Mouse (Mus musculus): ENCODE results near the gene Polm.
"Not testable (repeated sequence)": the region's sequence is repeated elsewhere in the genome, so short reads cannot be mapped to it uniquely, and the experiment has no call there.

The Polm gene

GRCm38 (mm10) chr11:5852314-5852713, 14.5 kb upstream of the Polm start:
- DNase-seq = no peak

- no peak for DNase-seq
These were observed 13.4 kb upstream of the Polm start for GRCm38 (mm10) chr11:5851021-5851736.

GRCm38 (mm10) chr11:5850452-5850851, 12.6 kb upstream of the Polm start:
- no peak for DNase-seq

GRCm38 (mm10) chr11:5849316-5849715, 11.5 kb upstream of the Polm start:
- DNase-seq = no peak

- DNase-seq = no peak
These were observed 10.9 kb upstream of the Polm start for GRCm38 (mm10) chr11:5848741-5849140.

GRCm38 (mm10) chr11:5846639-5847345, 9.0 kb upstream of the Polm start:
- DNase-seq = peak; percentile 94

- no peak for DNase-seq
These were observed 5.3 kb upstream of the Polm start for GRCm38 (mm10) chr11:5843131-5843530.

GRCm38 (mm10) chr11:5841751-5842150, 3.9 kb upstream of the Polm start:
- no peak for DNase-seq

GRCm38 (mm10) chr11:5840346-5840745, 2.5 kb upstream of the Polm start:
- no peak for DNase-seq

- DNase-seq = peak; percentile 38
These were observed 1.7 kb downstream of the Polm start for GRCm38 (mm10) chr11:5836126-5836525.

- DNase-seq = no peak
These were observed 2.8 kb downstream of the Polm start for GRCm38 (mm10) chr11:5835057-5835456.

- DNase-seq = no peak
These were observed 3.3 kb downstream of the Polm start for GRCm38 (mm10) chr11:5834506-5834905.

- DNase-seq = no peak
These were observed 8.5 kb downstream of the Polm start for GRCm38 (mm10) chr11:5829327-5829726.

GRCm38 (mm10) chr11:5828509-5829191, 9.2 kb downstream of the Polm start:
- DNase-seq = no peak

- no peak for DNase-seq
These were observed 9.9 kb downstream of the Polm start for GRCm38 (mm10) chr11:5827931-5828330.

- no peak for DNase-seq
These were observed 12.4 kb downstream of the Polm start for GRCm38 (mm10) chr11:5825432-5825831.

GRCm38 (mm10) chr11:5819223-5819622, 18.6 kb downstream of the Polm start:
- DNase-seq = no peak

- DNase-seq = no peak
These were observed 24.4 kb downstream of the Polm start for GRCm38 (mm10) chr11:5813381-5813780.

- DNase-seq = not testable (repeated sequence)
These were observed 28.3 kb downstream of the Polm start for GRCm38 (mm10) chr11:5809487-5809886.

GRCm38 (mm10) chr11:5807956-5808355, 29.9 kb downstream of the Polm start:
- DNase-seq = no peak

GRCm38 (mm10) chr11:5805711-5806110, 32.1 kb downstream of the Polm start:
- no peak for DNase-seq

GRCm38 (mm10) chr11:5804174-5804573, 33.6 kb downstream of the Polm start:
- DNase-seq = no peak

GRCm38 (mm10) chr11:5803551-5803981, 34.2 kb downstream of the Polm start, which contains the start of gene Pgam2:
Pgam2 (minus strand) TSS chr11:5803733.
- peak; percentile 43 for DNase-seq
